Mouse (Mus musculus) intestine, embryonic 16.5 days (tissue): ENCODE results near the gene Pcnx2. TPM values are rescaled to one million over a fixed set of nuclear protein-coding genes. Genes with fewer than 3 reads are reported as not detected.

Experiments used
- ATAC-seq: fragments of 200-750 bp; cut with Nextera tagmentation; 2 replicates; pipeline ENCODE4 v1.8.0; 2017; ENCODE audit warnings: moderate TSS enrichment, moderate library complexity
- H3K27ac ChIP-seq: fragments of 300-500 bp; sonication (generic); 2 replicates; pipeline ENCODE4 v1.5.1; 2014; ENCODE audit warnings: mild to moderate bottlenecking, low read length
- H3K27me3 ChIP-seq: fragments of 300-500 bp; sonication (generic); replicated peaks from 2 replicates; pipeline ENCODE4 v1.6.1; 2014; ENCODE audit warnings: low read length, control low read depth, mixed read lengths; ENCODE audit not compliant: control insufficient read depth, insufficient read depth
- H3K36me3 ChIP-seq: fragments of 300-500 bp; sonication (generic); 2 replicates; pipeline ENCODE4 v1.6.1; 2014; ENCODE audit warnings: low read length, control low read depth; ENCODE audit not compliant: control insufficient read depth, insufficient read depth
- H3K4me1 ChIP-seq: fragments of 300-500 bp; sonication (generic); 2 replicates; pipeline ENCODE4 v1.6.1; 2014; ENCODE audit warnings: low read length, control low read depth, mixed read lengths; ENCODE audit not compliant: control insufficient read depth, insufficient read depth
- H3K4me2 ChIP-seq: fragments of 300-500 bp; sonication (generic); 2 replicates; pipeline ENCODE4 v1.6.1; 2014; ENCODE audit warnings: low read depth, low read length, control low read depth
- H3K4me3 ChIP-seq: fragments of 300-500 bp; sonication (generic); 2 replicates; pipeline ENCODE4 v1.5.1; 2014; ENCODE audit warnings: mild to moderate bottlenecking, low read length
- H3K9ac ChIP-seq: fragments of 300-500 bp; sonication (generic); 2 replicates; pipeline ENCODE4 v1.6.1; 2014; ENCODE audit warnings: low read depth, low read length
- H3K9me3 ChIP-seq: fragments of 300-500 bp; sonication (generic); 2 replicates; pipeline ENCODE4 v1.6.1; 2016; ENCODE audit warnings: low read length, control low read depth; ENCODE audit not compliant: control insufficient read depth
- WGBS: fragments of 180-500 bp; shearing (Covaris S2); extraction: QIAGEN DNeasy Blood & Tissue Kit; methylation state at CpG from one replicate; pipeline ENCODE4 v1.1.7; 2014; 5-methylcytosine and 5-hydroxymethylcytosine counted together
- polyA plus RNA-seq: library from polyadenylated mRNA; unstranded; fragments of >200 nt; fragmentation: Nextera tagmentation; extraction: Ambion mirVana; gene quantifications from 2 replicates; pipeline ENCODE4 v1.2.1, GENCODE M21; 2015

The Pcnx2 gene
- polyA plus RNA-seq, 1 experiment from 2014 or later = 0.10 TPM

DNA sequence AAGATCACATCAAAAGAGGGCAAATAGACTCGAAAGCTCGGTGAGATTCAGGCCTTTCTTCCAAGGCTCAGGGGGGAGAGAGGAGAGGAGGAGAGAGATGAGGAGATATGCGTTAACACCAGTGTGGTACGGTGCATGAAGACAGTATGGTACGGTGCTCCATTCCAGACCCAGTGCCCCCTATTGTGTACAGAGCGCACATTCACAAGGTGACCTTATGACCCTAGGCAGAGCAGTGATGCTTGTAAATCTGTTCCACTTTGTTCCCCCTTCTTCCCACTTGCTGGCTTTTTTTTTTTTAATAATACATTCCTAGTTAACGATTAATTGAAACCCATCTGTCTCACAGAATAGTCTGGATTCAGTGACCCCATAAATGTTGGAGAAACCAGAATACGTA lies 21.4 kb upstream of the Pcnx2 start:
- Histone ChIP-seq H3K9me3 (no peaks in the 10 kb centered on the region), H3K4me3 (no peak overlapping the region), H3K4me2 (peak overlapping the region; percentile 19), H3K9ac (0 out of 2 replicates have a peak overlapping the region, but pooled peaks have one; percentile 1), H3K4me1 (peaks cover 40% of the 10 kb centered on the region), H3K27ac (peak overlapping the region; percentile 91), H3K36me3 (no peaks in the 10 kb centered on the region), H3K27me3 (no peaks in the 10 kb centered on the region)
- WGBS = 35% methylated on average over 8 of the region's 8 CpGs
- no peak for ATAC-seq

- no peaks in the 10 kb centered on the region for H3K27me3 ChIP-seq
- peaks cover 40% of the 10 kb centered on the region for H3K4me1 ChIP-seq
- H3K9ac ChIP-seq = 0 out of 2 replicates have a peak overlapping the region, but pooled peaks have one; percentile 16
Measured at GRCm38 (mm10) chr8:125918719-125919118, 20.6 kb upstream of the Pcnx2 start.

DNA sequence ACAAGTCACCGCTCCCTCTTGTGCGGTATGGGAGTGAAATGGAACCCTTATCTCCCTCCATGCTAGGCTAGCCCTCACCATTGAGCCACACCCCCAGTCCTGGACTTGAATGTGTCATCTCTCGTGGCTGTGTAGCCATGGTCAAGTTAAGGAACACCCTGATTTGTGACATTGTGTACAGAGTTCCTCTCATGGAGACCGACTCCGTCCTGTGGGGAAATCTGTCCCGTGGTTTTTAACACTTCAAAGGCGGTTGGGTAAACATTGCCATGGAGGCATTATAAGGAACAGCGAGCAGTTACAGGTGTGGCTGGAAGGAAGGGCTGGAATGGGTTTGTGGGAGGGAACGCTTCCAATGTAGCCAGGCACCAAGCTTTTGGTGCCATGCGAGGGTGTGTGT lies 18.9 kb upstream of the Pcnx2 start:
- Histone ChIP-seq H3K36me3 (no peaks in the 10 kb centered on the region), H3K9me3 (no peaks in the 10 kb centered on the region), H3K4me3 (no peak overlapping the region), H3K27me3 (peaks cover 2% of the 10 kb centered on the region; the same call in 1 of the 2 replicates), H3K27ac (peak overlapping the region; percentile 60), H3K9ac (no peak overlapping the region), H3K4me1 (peaks cover 35% of the 10 kb centered on the region), H3K4me2 (no peak overlapping the region)
- peak; percentile 75 for ATAC-seq
- 40% methylated on average over 10 of the region's 10 CpGs for WGBS

More at GRCm38 (mm10) chr8:125918719-125919118, 20.6 kb upstream of the Pcnx2 start:
- Histone ChIP-seq H3K36me3 (no peaks in the 10 kb centered on the region), H3K9me3 (no peaks in the 10 kb centered on the region), H3K4me2 (no peak overlapping the region), H3K4me3 (no peak overlapping the region), H3K27ac (peak overlapping the region; percentile 91)
- ATAC-seq = peak; percentile 76
- WGBS = 62% methylated on average over 2 of the region's 2 CpGs

- Histone ChIP-seq H3K4me3 (peak overlapping the region; percentile 26), H3K36me3 (no peaks in the 10 kb centered on the region), H3K27ac (peak overlapping the region; percentile 33), H3K27me3 (peaks cover 26% of the 10 kb centered on the region), H3K4me2 (peak overlapping the region; percentile 43), H3K9ac (no peak overlapping the region), H3K9me3 (no peaks in the 10 kb centered on the region), H3K4me1 (peaks cover 35% of the 10 kb centered on the region)
- WGBS = 55% methylated on average over 9 of the region's 9 CpGs
- ATAC-seq = no peak
Measured at GRCm38 (mm10) chr8:125914386-125914785, 16.3 kb upstream of the Pcnx2 start.

DNA sequence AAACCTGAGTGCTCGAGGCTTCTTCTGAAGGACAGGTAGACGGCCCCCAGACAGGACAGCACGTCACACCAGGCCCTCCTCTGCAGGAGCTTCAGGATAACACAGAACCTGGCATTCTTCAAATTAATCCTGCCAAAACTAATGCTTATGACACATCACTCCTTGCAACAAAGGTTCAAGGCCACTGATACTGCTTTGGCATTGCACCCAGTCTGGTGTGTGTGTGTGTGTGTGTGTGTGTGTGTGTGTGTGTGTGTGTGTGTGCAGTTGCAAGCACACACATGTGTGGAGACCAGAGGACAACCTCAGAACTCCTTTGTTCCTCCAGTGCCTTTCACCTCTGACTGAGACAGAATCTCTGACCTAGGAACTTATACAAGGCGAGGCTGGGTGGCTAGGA lies 15.1 kb upstream of the Pcnx2 start:
- WGBS = 57% methylated on average over 4 of the region's 4 CpGs
- H3K9ac ChIP-seq = no peak overlapping the region; the same call in 1 of the 2 replicates
- H3K4me1 ChIP-seq = peaks cover 28% of the 10 kb centered on the region
- no peak overlapping the region for H3K27ac ChIP-seq
- no peak for ATAC-seq
- peak overlapping the region; percentile 71 for H3K4me3 ChIP-seq
- H3K27me3 ChIP-seq = peaks cover 28% of the 10 kb centered on the region
- no peaks in the 10 kb centered on the region for H3K36me3 ChIP-seq
- peak overlapping the region; percentile 91 for H3K4me2 ChIP-seq
- H3K9me3 ChIP-seq = no peaks in the 10 kb centered on the region

DNA sequence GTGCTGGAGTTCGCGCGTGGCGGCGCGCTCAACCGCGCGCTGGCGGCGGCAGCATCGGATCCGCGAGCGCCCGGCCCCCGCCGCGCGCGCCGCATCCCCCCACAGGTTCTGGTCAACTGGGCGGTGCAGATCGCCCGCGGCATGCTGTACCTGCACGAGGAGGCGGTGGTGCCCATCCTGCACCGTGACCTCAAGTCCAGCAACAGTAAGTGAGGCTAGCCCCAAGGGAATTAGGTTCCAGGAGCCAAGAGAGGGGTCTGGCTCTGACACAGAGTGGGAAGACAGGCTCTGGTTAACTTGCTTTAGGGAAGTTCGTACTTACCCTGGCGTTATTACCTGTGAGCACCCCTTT lies 13.1 kb upstream of the Pcnx2 start:
- Histone ChIP-seq H3K9ac (peak overlapping the region; percentile 77), H3K4me2 (peak overlapping the region; percentile 91), H3K4me3 (peak overlapping the region; percentile 71), H3K27me3 (peaks cover 28% of the 10 kb centered on the region), H3K36me3 (no peaks in the 10 kb centered on the region), H3K27ac (peak overlapping the region; percentile 87), H3K9me3 (no peaks in the 10 kb centered on the region; the same call in 1 of the 2 replicates), H3K4me1 (peaks cover 21% of the 10 kb centered on the region)
- ATAC-seq = no peak
- 1% methylated on average over 31 of the region's 31 CpGs for WGBS

DNA sequence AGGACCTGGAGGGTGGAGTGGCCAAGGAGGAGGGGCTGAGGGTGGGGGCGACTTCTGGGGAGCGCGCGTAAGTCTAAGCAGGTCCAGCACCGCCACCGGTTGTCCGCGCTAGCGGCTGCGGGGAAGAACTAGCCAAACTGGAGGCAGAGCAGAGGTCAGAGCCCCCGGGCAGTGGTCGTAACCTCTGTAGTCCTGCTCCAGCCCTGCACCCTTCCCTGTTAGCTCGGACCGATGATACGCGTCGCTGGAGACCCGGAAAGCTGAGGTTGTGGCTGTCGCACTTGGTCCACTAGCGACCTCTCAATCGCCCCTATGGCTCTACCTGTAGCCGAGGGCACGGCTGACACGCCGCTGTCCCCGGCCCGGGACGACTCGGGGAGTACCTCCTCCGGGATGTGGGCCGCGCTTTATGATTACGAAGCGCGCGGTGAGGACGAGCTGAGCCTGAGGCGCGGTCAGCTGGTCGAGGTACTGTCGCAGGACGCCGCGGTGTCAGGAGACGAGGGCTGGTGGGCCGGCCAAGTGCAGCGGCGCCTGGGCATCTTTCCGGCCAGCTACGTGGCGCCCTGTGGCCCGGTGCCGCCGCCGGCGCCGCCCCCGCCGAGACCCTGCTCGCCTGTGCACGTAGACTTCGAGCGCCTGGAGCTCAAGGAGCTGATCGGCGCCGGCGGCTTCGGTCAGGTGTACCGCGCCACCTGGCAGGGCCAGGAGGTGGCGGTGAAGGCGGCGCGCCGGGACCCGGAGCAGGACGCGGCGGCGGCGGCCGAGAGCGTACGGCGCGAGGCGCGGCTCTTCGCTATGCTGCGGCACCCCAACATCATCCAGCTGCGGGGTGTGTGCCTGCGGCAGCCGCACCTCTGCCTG lies 12.5 kb upstream of the Pcnx2 start, which contains the start of gene Map3k21:
Map3k21 (plus strand) TSS at position 86 of the 864 bp plus-strand sequence.
- Histone ChIP-seq H3K27ac (peak within 1 kb of the TSS; percentile 87), H3K27me3 (peaks cover 28% of the 10 kb centered on the region), H3K36me3 (no peaks in the 10 kb centered on the region), H3K9me3 (no peaks in the 10 kb centered on the region; the same call in 1 of the 2 replicates), H3K4me2 (peak within 1 kb of the TSS; percentile 91), H3K4me1 (peaks cover 19% of the 10 kb centered on the region), H3K4me3 (peak within 1 kb of the TSS; percentile 71), H3K9ac (peak within 1 kb of the TSS; percentile 77)
- WGBS = under 1% methylated on average over 92 of the region's 93 CpGs
- ATAC-seq = peak; percentile 39

GRCm38 (mm10) chr8:125909661-125910364 lies 11.7 kb upstream of the Pcnx2 start:
- 4% methylated on average over 30 of the region's 30 CpGs for WGBS
- peak; percentile 95 for ATAC-seq

DNA sequence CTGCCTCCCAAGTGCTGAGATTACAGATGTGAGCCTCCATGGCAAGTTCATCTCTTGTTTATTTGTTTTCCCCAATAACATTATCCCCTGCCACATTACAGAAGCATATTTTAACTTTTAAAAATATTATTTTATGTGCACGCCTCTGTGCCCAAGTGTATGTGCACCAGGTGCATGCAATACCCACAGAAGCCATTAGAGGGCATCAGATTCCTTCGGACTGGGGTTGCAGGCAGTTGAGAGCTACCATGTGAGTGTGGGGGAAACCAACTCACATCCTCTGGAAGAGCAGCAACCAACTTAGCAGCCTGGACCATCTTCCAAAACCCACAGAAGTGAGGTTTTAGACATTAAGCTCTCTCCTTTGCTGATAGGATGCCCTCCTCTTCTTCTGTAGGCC lies 9.2 kb upstream of the Pcnx2 start:
- peaks cover 28% of the 10 kb centered on the region for H3K27me3 ChIP-seq
- H3K9ac ChIP-seq = no peak overlapping the region
- 74% methylated on average over 2 of the region's 2 CpGs for WGBS
- ATAC-seq = no peak
- no peaks in the 10 kb centered on the region for H3K36me3 ChIP-seq
- H3K27ac ChIP-seq = no peak overlapping the region
- no peak overlapping the region for H3K4me3 ChIP-seq
- H3K9me3 ChIP-seq = no peaks in the 10 kb centered on the region; the same call in 1 of the 2 replicates
- H3K4me1 ChIP-seq = peaks cover 10% of the 10 kb centered on the region
- no peak overlapping the region for H3K4me2 ChIP-seq

More at GRCm38 (mm10) chr8:125909661-125910364, 11.7 kb upstream of the Pcnx2 start:
- Histone ChIP-seq H3K4me2 (peak overlapping the region; percentile 91), H3K9me3 (no peaks in the 10 kb centered on the region; the same call in 1 of the 2 replicates), H3K4me3 (peak overlapping the region; percentile 71), H3K36me3 (no peaks in the 10 kb centered on the region), H3K27ac (peak overlapping the region; percentile 54), H3K4me1 (peaks cover 11% of the 10 kb centered on the region), H3K27me3 (peaks cover 28% of the 10 kb centered on the region), H3K9ac (peak overlapping the region; percentile 77)
